Mouse (Mus musculus): ENCODE results near the gene Phactr2. TPM values are rescaled to one million over a fixed set of nuclear protein-coding genes. Genes with fewer than 3 reads are reported as not detected.

The Phactr2 gene
- polyA plus RNA-seq, 1 experiment from 2014 or later = 27.9 TPM

- Histone ChIP-seq H3K27ac (replicated peaks) (no peak overlapping the region), H3K4me2 (replicated peaks) (no peak overlapping the region), H3K9me3 (replicated peaks) (no peaks in the 10 kb centered on the region), H3K9ac (no peak overlapping the region), H3K4me1 (no peaks in the 10 kb centered on the region), H3K27me3 (no peaks in the 10 kb centered on the region), H3K36me3 (no peaks in the 10 kb centered on the region), H3K4me3 (replicated peaks) (no peak overlapping the region)
- 65% methylated on average over 2 of the region's 2 CpGs for WGBS
- ATAC-seq (ENCODE audit: insufficient number of reproducible peaks, low FRiP score, low TSS enrichment, low read depth) = no peak
Measured at GRCm38 (mm10) chr10:13292026-13292425, 182.2 kb downstream of the Phactr2 start.

GRCm38 (mm10) chr10:13289252-13289961 is 184.8 kb downstream of the Phactr2 start:
- H3K9me3 ChIP-seq (replicated peaks) = no peaks in the 10 kb centered on the region
- WGBS = 78% methylated on average over 8 of the region's 8 CpGs

GRCm38 (mm10) chr10:13288296-13288695 is 185.9 kb downstream of the Phactr2 start:
- H3K36me3 ChIP-seq = peaks cover 3% of the 10 kb centered on the region; the same call in 1 of the 2 replicates
- no peak overlapping the region for H3K4me2 ChIP-seq (replicated peaks)
- no peaks in the 10 kb centered on the region for H3K9me3 ChIP-seq (replicated peaks)
- H3K4me1 ChIP-seq = no peaks in the 10 kb centered on the region
- H3K27me3 ChIP-seq = no peaks in the 10 kb centered on the region
- 90% methylated on average over 5 of the region's 5 CpGs for WGBS
- H3K27ac ChIP-seq (replicated peaks) = no peak overlapping the region
- H3K9ac ChIP-seq = no peak overlapping the region
- H3K4me3 ChIP-seq (replicated peaks) = no peak overlapping the region
- no peak for ATAC-seq (ENCODE audit: insufficient number of reproducible peaks, low FRiP score, low TSS enrichment, low read depth)

More at GRCm38 (mm10) chr10:13289252-13289961, 184.8 kb downstream of the Phactr2 start:
- no peak overlapping the region for H3K9ac ChIP-seq
- peaks cover 3% of the 10 kb centered on the region; the same call in 1 of the 2 replicates for H3K36me3 ChIP-seq
- no peak overlapping the region for H3K4me3 ChIP-seq (replicated peaks)
- H3K27me3 ChIP-seq = no peaks in the 10 kb centered on the region
- no peak overlapping the region for H3K4me2 ChIP-seq (replicated peaks)
- ATAC-seq (ENCODE audit: insufficient number of reproducible peaks, low FRiP score, low TSS enrichment, low read depth) = no peak
- H3K27ac ChIP-seq (replicated peaks) = no peak overlapping the region
- no peaks in the 10 kb centered on the region for H3K4me1 ChIP-seq

- no peaks in the 10 kb centered on the region for H3K9me3 ChIP-seq (replicated peaks)
- ATAC-seq (ENCODE audit: insufficient number of reproducible peaks, low FRiP score, low TSS enrichment, low read depth) = no peak
- peaks cover 3% of the 10 kb centered on the region; the same call in 1 of the 2 replicates for H3K36me3 ChIP-seq
- no peak overlapping the region for H3K27ac ChIP-seq (replicated peaks)
- no peaks in the 10 kb centered on the region for H3K27me3 ChIP-seq
- no peak overlapping the region for H3K9ac ChIP-seq
- H3K4me2 ChIP-seq (replicated peaks) = no peak overlapping the region
- 44% methylated on average over 4 of the region's 4 CpGs for WGBS
- H3K4me3 ChIP-seq (replicated peaks) = no peak overlapping the region
- no peaks in the 10 kb centered on the region for H3K4me1 ChIP-seq
Measured at GRCm38 (mm10) chr10:13283441-13283840, 190.8 kb downstream of the Phactr2 start.

GRCm38 (mm10) chr10:13280298-13280853 is 193.8 kb downstream of the Phactr2 start:
- Histone ChIP-seq H3K4me2 (replicated peaks) (no peak overlapping the region), H3K27ac (replicated peaks) (no peak overlapping the region), H3K36me3 (no peaks in the 10 kb centered on the region; the same call in 1 of the 2 replicates), H3K4me1 (no peaks in the 10 kb centered on the region), H3K27me3 (no peaks in the 10 kb centered on the region), H3K9ac (no peak overlapping the region), H3K4me3 (replicated peaks) (no peak overlapping the region), H3K9me3 (replicated peaks) (no peaks in the 10 kb centered on the region)
- 68% methylated on average over 6 of the region's 6 CpGs for WGBS
- ATAC-seq (ENCODE audit: insufficient number of reproducible peaks, low FRiP score, low TSS enrichment, low read depth) = no peak

GRCm38 (mm10) chr10:13276298-13276697 is 197.9 kb downstream of the Phactr2 start:
- 79% methylated on average over 5 of the region's 5 CpGs for WGBS
- H3K27me3 ChIP-seq = no peaks in the 10 kb centered on the region

GRCm38 (mm10) chr10:13275152-13275551 is 199.1 kb downstream of the Phactr2 start:
- H3K27ac ChIP-seq (replicated peaks) = no peak overlapping the region
- H3K4me2 ChIP-seq (replicated peaks) = no peak overlapping the region
- H3K9me3 ChIP-seq (replicated peaks) = no peaks in the 10 kb centered on the region
- no peak for ATAC-seq (ENCODE audit: insufficient number of reproducible peaks, low FRiP score, low TSS enrichment, low read depth)
- H3K27me3 ChIP-seq = no peaks in the 10 kb centered on the region
- no peak overlapping the region for H3K4me3 ChIP-seq (replicated peaks)
- 82% methylated on average over 6 of the region's 6 CpGs for WGBS
- H3K9ac ChIP-seq = no peak overlapping the region
- no peaks in the 10 kb centered on the region for H3K4me1 ChIP-seq
- no peaks in the 10 kb centered on the region for H3K36me3 ChIP-seq

More at GRCm38 (mm10) chr10:13276298-13276697, 197.9 kb downstream of the Phactr2 start:
- H3K4me1 ChIP-seq = no peaks in the 10 kb centered on the region
- no peak overlapping the region for H3K9ac ChIP-seq
- H3K36me3 ChIP-seq = no peaks in the 10 kb centered on the region
- no peak overlapping the region for H3K4me2 ChIP-seq (replicated peaks)
- H3K4me3 ChIP-seq (replicated peaks) = no peak overlapping the region
- no peaks in the 10 kb centered on the region for H3K9me3 ChIP-seq (replicated peaks)
- ATAC-seq (ENCODE audit: insufficient number of reproducible peaks, low FRiP score, low TSS enrichment, low read depth) = no peak
- no peak overlapping the region for H3K27ac ChIP-seq (replicated peaks)

- WGBS = 88% methylated on average over 4 of the region's 4 CpGs
Measured at GRCm38 (mm10) chr10:13274699-13275098, 199.5 kb downstream of the Phactr2 start.

GRCm38 (mm10) chr10:13273756-13274155 is 200.5 kb downstream of the Phactr2 start:
- no peak for ATAC-seq (ENCODE audit: insufficient number of reproducible peaks, low FRiP score, low TSS enrichment, low read depth)
- no peaks in the 10 kb centered on the region for H3K9me3 ChIP-seq (replicated peaks)
- no peaks in the 10 kb centered on the region for H3K4me1 ChIP-seq
- no peaks in the 10 kb centered on the region for H3K36me3 ChIP-seq
- WGBS = 89% methylated on average over 1 of the region's 1 CpGs
- no peak overlapping the region for H3K4me2 ChIP-seq (replicated peaks)
- no peak overlapping the region for H3K4me3 ChIP-seq (replicated peaks)
- H3K9ac ChIP-seq = no peak overlapping the region
- no peaks in the 10 kb centered on the region for H3K27me3 ChIP-seq
- no peak overlapping the region for H3K27ac ChIP-seq (replicated peaks)

More at GRCm38 (mm10) chr10:13274699-13275098, 199.5 kb downstream of the Phactr2 start:
- Histone ChIP-seq H3K4me2 (replicated peaks) (no peak overlapping the region), H3K27me3 (no peaks in the 10 kb centered on the region), H3K27ac (replicated peaks) (no peak overlapping the region), H3K9ac (no peak overlapping the region), H3K9me3 (replicated peaks) (no peaks in the 10 kb centered on the region), H3K36me3 (no peaks in the 10 kb centered on the region), H3K4me1 (no peaks in the 10 kb centered on the region), H3K4me3 (replicated peaks) (no peak overlapping the region)
- ATAC-seq (ENCODE audit: insufficient number of reproducible peaks, low FRiP score, low TSS enrichment, low read depth) = no peak

GRCm38 (mm10) chr10:13271716-13272115 is 202.5 kb downstream of the Phactr2 start:
- Histone ChIP-seq H3K27me3 (no peaks in the 10 kb centered on the region), H3K9me3 (replicated peaks) (no peaks in the 10 kb centered on the region), H3K4me2 (replicated peaks) (no peak overlapping the region), H3K9ac (no peak overlapping the region), H3K4me1 (no peaks in the 10 kb centered on the region), H3K4me3 (replicated peaks) (no peak overlapping the region), H3K36me3 (no peaks in the 10 kb centered on the region), H3K27ac (replicated peaks) (peak overlapping the region; percentile 44)
- WGBS = 88% methylated on average over 8 of the region's 8 CpGs
- no peak for ATAC-seq (ENCODE audit: insufficient number of reproducible peaks, low FRiP score, low TSS enrichment, low read depth)

GRCm38 (mm10) chr10:13271099-13271498 is 203.1 kb downstream of the Phactr2 start:
- WGBS = 79% methylated on average over 7 of the region's 7 CpGs
- no peak for ATAC-seq (ENCODE audit: insufficient number of reproducible peaks, low FRiP score, low TSS enrichment, low read depth)
- Histone ChIP-seq H3K9me3 (replicated peaks) (no peaks in the 10 kb centered on the region), H3K36me3 (no peaks in the 10 kb centered on the region), H3K9ac (no peak overlapping the region), H3K27me3 (no peaks in the 10 kb centered on the region), H3K27ac (replicated peaks) (peak overlapping the region; percentile 44; the same call in 1 of the 2 replicates), H3K4me2 (replicated peaks) (no peak overlapping the region), H3K4me1 (no peaks in the 10 kb centered on the region), H3K4me3 (replicated peaks) (no peak overlapping the region)

All from embryonic facial prominence, embryonic 15.5 days (tissue).